Mouse (Mus musculus) CD4-positive, CD25-positive, alpha-beta regulatory T cell, adult 4 months (primary cell): ENCODE measurements around the gene Plekho2. TPM values are rescaled to one million over a fixed set of nuclear protein-coding genes. Genes with fewer than 3 reads are reported as not detected.

Experiments
- ATAC-seq: one replicate; pipeline ENCODE4 v1.8.0; 2017
- polyA plus RNA-seq, 2 experiments: library from polyadenylated mRNA; unstranded; fragments of 100-300 nt; shearing (Covaris generic); gene quantifications; one replicate each; pipeline ENCODE4 v1.2.1; 2017

The Plekho2 gene
- polyA plus RNA-seq, result 10 to 100 TPM; 53.6 to 81.0 TPM

GRCm38 (mm10) chr9:65579781-65580371 lies at the start of gene Plekho2:
Gene Plekho2, minus strand, starts transcription at chr9:65580040.
- ATAC-seq, result peak; percentile 73

GRCm38 (mm10) chr9:65629025-65629766 lies 49.4 kb upstream of the Plekho2 start, which contains the start of gene Rbpms2:
Gene Rbpms2, plus strand, starts transcription at chr9:65629648.
- peak; percentile 46 for ATAC-seq

- ATAC-seq, result no peak
Observed at GRCm38 (mm10) chr9:65624266-65624665, 44.4 kb upstream of the Plekho2 start.

GRCm38 (mm10) chr9:65622826-65623225 lies 43.0 kb upstream of the Plekho2 start:
- no peak for ATAC-seq

GRCm38 (mm10) chr9:65621666-65622065 lies 41.8 kb upstream of the Plekho2 start:
- ATAC-seq, result no peak

GRCm38 (mm10) chr9:65621196-65621595 lies 41.4 kb upstream of the Plekho2 start:
- ATAC-seq, result no peak

GRCm38 (mm10) chr9:65619311-65619710 lies 39.5 kb upstream of the Plekho2 start:
- no peak for ATAC-seq

- ATAC-seq, result no peak
Observed at GRCm38 (mm10) chr9:65613098-65613497, 33.3 kb upstream of the Plekho2 start.

- ATAC-seq, result no peak
Observed at GRCm38 (mm10) chr9:65611969-65612486, 32.2 kb upstream of the Plekho2 start.

- ATAC-seq, result no peak
Observed at GRCm38 (mm10) chr9:65607120-65607519, 27.3 kb upstream of the Plekho2 start.

- ATAC-seq, result no peak
Observed at GRCm38 (mm10) chr9:65606321-65607109, 26.7 kb upstream of the Plekho2 start.

GRCm38 (mm10) chr9:65605471-65606136 lies 25.8 kb upstream of the Plekho2 start:
- ATAC-seq, result no peak

- ATAC-seq, result no peak
Observed at GRCm38 (mm10) chr9:65603401-65604102, 23.7 kb upstream of the Plekho2 start.

- no peak for ATAC-seq
Observed at GRCm38 (mm10) chr9:65600951-65601350, 21.1 kb upstream of the Plekho2 start.

GRCm38 (mm10) chr9:65598765-65599249 lies 19.0 kb upstream of the Plekho2 start:
- no peak for ATAC-seq

- ATAC-seq, result no peak
Observed at GRCm38 (mm10) chr9:65593596-65593995, 13.8 kb upstream of the Plekho2 start.

GRCm38 (mm10) chr9:65592721-65593120 lies 12.9 kb upstream of the Plekho2 start:
- no peak for ATAC-seq

- ATAC-seq, result no peak
Observed at GRCm38 (mm10) chr9:65589091-65589490, 9.3 kb upstream of the Plekho2 start.

- ATAC-seq, result peak; percentile 33
Observed at GRCm38 (mm10) chr9:65587573-65588358, 7.9 kb upstream of the Plekho2 start.

GRCm38 (mm10) chr9:65587270-65587572 lies 7.4 kb upstream of the Plekho2 start:
- ATAC-seq, result no peak
